Mouse (Mus musculus): ENCODE data around the gene Map6.

DNA sequence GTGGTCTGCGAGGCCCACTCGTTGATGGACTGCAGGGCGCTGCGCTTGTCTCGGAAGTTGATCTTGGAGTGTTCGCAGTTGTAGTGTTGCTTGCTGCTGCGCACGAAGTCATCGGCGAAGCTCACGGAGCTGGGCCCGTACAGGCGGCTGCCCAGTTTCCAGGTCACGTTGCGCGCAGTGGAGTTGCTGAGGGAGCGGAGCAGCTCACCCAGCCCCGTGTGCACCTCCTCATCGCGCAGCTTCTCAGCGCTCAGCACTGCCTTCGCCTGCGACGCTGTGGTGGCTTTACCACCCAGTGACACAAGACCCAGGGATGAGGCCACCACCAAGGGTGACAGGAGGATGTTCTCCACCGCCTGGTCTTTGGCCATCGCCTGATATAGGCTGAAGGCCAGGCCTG lies 81.6 kb downstream of the Map6 start:
- no peak for TF ChIP-seq CTCF (IDR thresholded peaks at IDR 0.05; ENCODE audit: low read depth)
- no peak for TF ChIP-seq EP300 (optimal IDR thresholded peaks at IDR 0.05)
